Comparison of ENCODE assay signal across 10 mouse cellular contexts in genomic region chr14:33033424-33033823, GRCm38 (mm10). TPM values are rescaled to one million over a fixed set of nuclear protein-coding genes. Genes with fewer than 3 reads are reported as not detected.
DNase-seq lines count a peak whose midpoint lies in the region; ATAC-seq and TF ChIP-seq lines count a peak whose summit lies in the region.
"Had no signal": no experiment of that assay in that cellular context is flagged by ENCODE, and none has a peak within 500 bp of the region (broad histone marks: within the 10 kb centered on the region; RNA-seq: fewer than 3 reads in every experiment).

No protein-coding gene starts in this region.

- TF ChIP-seq POLR2A in cerebellum, adult 2 months (IDR thresholded peaks at IDR 0.05; ENCODE audit: borderline replicate concordance, insufficient read depth, low read length), result no peak

- no peak overlapping the region for H3K4me2 ChIP-seq in hindbrain, postnatal 0 days (ENCODE audit: low read depth, low read length)
- H3K4me2 ChIP-seq: limb, embryonic 12.5 days had no signal

- WGBS in cerebellum, adult 2 months, result 45% methylated on average over 6 of the region's 6 CpGs
- 47% methylated on average over 6 of the region's 6 CpGs for WGBS in hindbrain, postnatal 0 days

- no peaks in the 10 kb centered on the region; the same call in 1 of the 2 replicates for H3K27me3 ChIP-seq in cerebellum, adult 2 months (ENCODE audit: control insufficient read depth, insufficient read depth, low read length)
- no peaks in the 10 kb centered on the region for H3K27me3 ChIP-seq in hindbrain, postnatal 0 days (ENCODE audit: insufficient read depth, low read length)
- H3K27me3 ChIP-seq: limb, embryonic 12.5 days had no signal

- H3K27ac ChIP-seq in cerebellum, adult 2 months (ENCODE audit: insufficient read depth, low read length), result no peak overlapping the region
- H3K27ac ChIP-seq in hindbrain, postnatal 0 days, result no peak overlapping the region
- H3K27ac ChIP-seq: limb, embryonic 12.5 days had no signal

- no peak overlapping the region for H3K9ac ChIP-seq in hindbrain, postnatal 0 days (replicated peaks; ENCODE audit: low read length)
- H3K9ac ChIP-seq: limb, embryonic 12.5 days had no signal

- no peaks in the 10 kb centered on the region for H3K4me1 ChIP-seq in cerebellum, adult 2 months (ENCODE audit: control insufficient read depth, insufficient read depth, low read length)
- H3K4me1 ChIP-seq in hindbrain, postnatal 0 days (ENCODE audit: insufficient read depth, low read length), result no peaks in the 10 kb centered on the region

- H3K36me3 ChIP-seq in hindbrain, postnatal 0 days (ENCODE audit: insufficient read depth, low read length), result no peaks in the 10 kb centered on the region
- H3K36me3 ChIP-seq: limb, embryonic 12.5 days had no signal

- no peaks in the 10 kb centered on the region for H3K9me3 ChIP-seq in hindbrain, postnatal 0 days (ENCODE audit: low read length)
- H3K9me3 ChIP-seq: limb, embryonic 12.5 days had no signal

- peak; percentile 52 for TF ChIP-seq CTCF in cerebellum, adult 2 months (IDR thresholded peaks at IDR 0.05; ENCODE audit: borderline replicate concordance, insufficient read depth, low read depth, low read length)
- TF ChIP-seq CTCF in hindbrain, postnatal 0 days (IDR thresholded peaks at IDR 0.05; ENCODE audit: low read depth), result peak; percentile 79

- ATAC-seq in cerebellum, adult (ENCODE audit: insufficient number of reproducible peaks, low FRiP score, low TSS enrichment), result no peak
- peak; percentile 45; the same call in 1 of the 2 replicates for ATAC-seq in hindbrain, postnatal 0 days

- H3K4me3 ChIP-seq in cerebellum, adult 2 months (replicated peaks; ENCODE audit: insufficient read depth, low read depth, low read length), result no peak overlapping the region
- no peak overlapping the region for H3K4me3 ChIP-seq in hindbrain, postnatal 0 days (ENCODE audit: low read length)
- H3K4me3 ChIP-seq: limb, embryonic 12.5 days had no signal

- DNase-seq in cerebellum, adult 2 months, result peak in 1 of 2 experiments; percentile 7
- peak; percentile 25 to 39 for DNase-seq in layer of hippocampus, postnatal 10 days (ENCODE audit: low spot score in 2 of 2)
- DNase-seq in layer of hippocampus, postnatal 36 days, result no peak
- DNase-seq in adrenal gland, postnatal 25 days, result peak; percentile 41
- DNase-seq in hindbrain, postnatal 0 days (ENCODE audit: low spot score), result peak; percentile 74
- peak; percentile 35 for DNase-seq in right cerebral cortex, postnatal 4 days
- DNase-seq in natural killer cell, adult 2 months (ENCODE audit: low spot score in 2 of 2), result no peak

RNA-seq across cellular contexts. Expression of gene Lrrc18, which starts 42.2 kb away (rescaled TPM):
- polyA plus RNA-seq in cerebellum, adult 2 months (2012; rRNA removed), result 0.27 and 0.47 TPM in 2 replicates
- total RNA-seq in layer of hippocampus, postnatal 10 days (2021), result under 1 TPM; 0.41 to 0.58 TPM
- under 1 TPM; 0.22 to 0.33 TPM for total RNA-seq in layer of hippocampus, postnatal 36 days (2021)
- total RNA-seq in adrenal gland, postnatal 25 days (2021), result 0.79 and 1.2 TPM in 2 replicates
- total RNA-seq in hindbrain, postnatal 0 days (2014; rRNA removed), result 0.63 TPM in 1 of 2 replicates, not detected in the other
- polyA plus RNA-seq in hindbrain, postnatal 0 days (2015; fragmentation: Nextera tagmentation; extraction: Ambion mirVana), result 0.61 and 0.67 TPM in 2 replicates
- polyA plus RNA-seq: C2C12 had no signal

Comparison
In these comparisons a context has a peak if more than half of its experiments do, and no peak if none do; other contexts are left out.
1. DNase-seq: peak in layer of hippocampus, postnatal 10 days (2 of 2), adrenal gland, postnatal 25 days (single experiment), hindbrain, postnatal 0 days (single experiment) and right cerebral cortex, postnatal 4 days (single experiment); none in layer of hippocampus, postnatal 36 days (0 of 2) and natural killer cell, adult 2 months (0 of 2).